Mouse (Mus musculus) liver, embryonic 14.5 days (tissue): ENCODE data around the gene Gm28051. TPM values are rescaled to one million over a fixed set of nuclear protein-coding genes. Genes with fewer than 3 reads are reported as not detected.

Experiments used
- ATAC-seq: fragments of 200-750 bp; cut with Nextera tagmentation; 2 replicates; pipeline ENCODE4 v1.8.0; 2017; ENCODE audit warnings: moderate number of reproducible peaks, mild to moderate bottlenecking, moderate library complexity; ENCODE audit not compliant: insufficient read depth
- DNase-seq, 3 experiments: peaks; one replicate each; pipeline ENCODE4 v3.0.0-alpha.2; 2012 to 2013; ENCODE audit warnings: low read depth in 3 of 3, low spot score in 3 of 3
- H3K27ac ChIP-seq: fragments of 300-500 bp; sonication (generic); 2 replicates; pipeline ENCODE4 v1.5.1; 2014; ENCODE audit warnings: moderate library complexity, mild to moderate bottlenecking, control low read depth, inconsistent platforms
- H3K27me3 ChIP-seq: fragments of 300-500 bp; sonication (generic); 2 replicates; pipeline ENCODE4 v1.6.1; 2014; ENCODE audit warnings: mild to moderate bottlenecking, low read length, moderate library complexity; ENCODE audit not compliant: control insufficient read depth, insufficient read depth
- H3K36me3 ChIP-seq: fragments of 300-500 bp; sonication (generic); replicated peaks from 2 replicates; pipeline ENCODE4 v1.6.1; 2014; ENCODE audit warnings: low read depth; ENCODE audit not compliant: control insufficient read depth, insufficient read depth
- H3K4me1 ChIP-seq, 2 experiments: fragments of 200-500 bp in 1 of 2; fragments of 300-500 bp in 1 of 2; sonication (generic) in 1 of 2; replicated peaks; 2 replicates each; pipeline ENCODE4 v1.6.1; 2012 to 2014; ENCODE audit warnings: antibody characterized with exemption in 1 of 2, inconsistent platforms in 1 of 2, low read length in 1 of 2; ENCODE audit not compliant: control insufficient read depth in 2 of 2, insufficient read depth in 2 of 2
- H3K4me2 ChIP-seq: fragments of 300-500 bp; sonication (generic); 2 replicates; pipeline ENCODE4 v1.6.1; 2014; ENCODE audit warnings: low read depth, mild to moderate bottlenecking, control low read depth, moderate library complexity
- H3K4me3 ChIP-seq, 2 experiments: fragments of 200-500 bp in 1 of 2; fragments of 300-500 bp in 1 of 2; sonication (generic) in 1 of 2; 2 replicates each; pipeline ENCODE4 v1.5.1; 2012 to 2014; ENCODE audit warnings: low read depth in 2 of 2, low read length in 2 of 2, mild to moderate bottlenecking in 2 of 2, control low read depth in 1 of 2, inconsistent platforms in 1 of 2, moderate library complexity in 1 of 2; ENCODE audit not compliant: insufficient read depth in 1 of 2
- H3K9ac ChIP-seq: fragments of 300-500 bp; sonication (generic); replicated peaks from 2 replicates; pipeline ENCODE4 v1.6.1; 2014; ENCODE audit warnings: mild to moderate bottlenecking, control low read depth, moderate library complexity
- H3K9me3 ChIP-seq: fragments of 300-500 bp; sonication (generic); 2 replicates; pipeline ENCODE4 v1.6.1; 2016; ENCODE audit warnings: low read length, mixed read lengths; ENCODE audit not compliant: control insufficient read depth
- CTCF ChIP-seq: IDR thresholded peaks from 2 replicates; pipeline ENCODE4 v1.5.1; 2016; ENCODE audit warnings: antibody characterized with exemption, low read depth, control low read depth
- EP300 ChIP-seq: IDR thresholded peaks from 2 replicates; pipeline ENCODE4 v1.6.1; 2016; ENCODE audit warnings: antibody characterized with exemption, low read depth
- WGBS: fragments of 180-500 bp; shearing (Covaris S2); extraction: QIAGEN DNeasy Blood & Tissue Kit; methylation state at CpG from one replicate; pipeline ENCODE4 v1.1.7; 2014; ENCODE audit not compliant: insufficient replicate concordance; 5-methylcytosine and 5-hydroxymethylcytosine counted together
- polyA plus RNA-seq, 2 experiments: library from polyadenylated mRNA; depleted of rRNA in 1 of 2; stranded (reverse) in 1 of 2; unstranded in 1 of 2; fragments of >200 nt; fragmentation: Nextera tagmentation in 1 of 2; extraction: Ambion mirVana in 1 of 2; gene quantifications; 2 replicates each; pipeline versions ENCODE4 v1.2.1 to v1.2.3; 2012 to 2014

The Gm28051 gene
- polyA plus RNA-seq, 2 experiments = not detected

GRCm38 (mm10) chr12:102782841-102783240 is 25.3 kb upstream of the Gm28051 start:
- TF ChIP-seq CTCF = no peak
- no peak for TF ChIP-seq EP300
- WGBS = 81% methylated on average over 5 of the region's 5 CpGs
- Histone ChIP-seq H3K9ac (no peak overlapping the region), H3K27ac (no peak overlapping the region), H3K36me3 (peaks cover 15% of the 10 kb centered on the region), H3K27me3 (no peaks in the 10 kb centered on the region), H3K9me3 (no peaks in the 10 kb centered on the region), H3K4me2 (no peak overlapping the region), H3K4me3 (no peak overlapping the region), H3K4me1 (no peaks in the 10 kb centered on the region)
- ATAC-seq = no peak
- DNase-seq = no peak

- DNase-seq (no peak), ATAC-seq (0 out of 2 replicates have a peak, but pooled peaks have one; percentile 58)
- Histone ChIP-seq H3K27ac (no peak overlapping the region), H3K4me1 (no peaks in the 10 kb centered on the region), H3K9ac (no peak overlapping the region), H3K4me2 (no peak overlapping the region), H3K9me3 (no peaks in the 10 kb centered on the region), H3K36me3 (peaks cover 17% of the 10 kb centered on the region), H3K27me3 (no peaks in the 10 kb centered on the region), H3K4me3 (no peak overlapping the region)
- 44% methylated on average over 3 of the region's 3 CpGs for WGBS
- no peak for TF ChIP-seq EP300
- peak; percentile 29; the same call in 1 of the 2 replicates for TF ChIP-seq CTCF
Observed at GRCm38 (mm10) chr12:102779452-102779851, 21.9 kb upstream of the Gm28051 start.

- Histone ChIP-seq H3K27me3 (no peaks in the 10 kb centered on the region), H3K4me2 (no peak overlapping the region), H3K36me3 (peaks cover 27% of the 10 kb centered on the region), H3K4me3 (no peak overlapping the region), H3K9me3 (no peaks in the 10 kb centered on the region), H3K9ac (no peak overlapping the region), H3K27ac (no peak overlapping the region), H3K4me1 (no peaks in the 10 kb centered on the region)
- ATAC-seq = no peak
- DNase-seq = no peak
- 80% methylated on average over 5 of the region's 5 CpGs for WGBS
- TF ChIP-seq EP300 = no peak
Observed at GRCm38 (mm10) chr12:102778151-102778550, 20.6 kb upstream of the Gm28051 start.

GRCm38 (mm10) chr12:102776035-102776434 is 18.5 kb upstream of the Gm28051 start:
- Histone ChIP-seq H3K4me3 (no peak overlapping the region), H3K27ac (no peak overlapping the region), H3K9ac (no peak overlapping the region), H3K27me3 (no peaks in the 10 kb centered on the region), H3K36me3 (peaks cover 42% of the 10 kb centered on the region), H3K4me1 (no peaks in the 10 kb centered on the region), H3K9me3 (no peaks in the 10 kb centered on the region), H3K4me2 (no peak overlapping the region)
- no peak for ATAC-seq
- WGBS = 87% methylated on average over 14 of the region's 14 CpGs
- TF ChIP-seq CTCF (no peak), EP300 (no peak)
- DNase-seq = no peak

- no peak for DNase-seq
- TF ChIP-seq EP300 = no peak
- no peak for TF ChIP-seq CTCF
- Histone ChIP-seq H3K27ac (no peak overlapping the region), H3K36me3 (peaks cover 73% of the 10 kb centered on the region), H3K4me2 (no peak overlapping the region), H3K4me3 (no peak overlapping the region), H3K4me1 (no peaks in the 10 kb centered on the region), H3K27me3 (no peaks in the 10 kb centered on the region), H3K9me3 (no peaks in the 10 kb centered on the region), H3K9ac (no peak overlapping the region)
- WGBS = 86% methylated on average over 5 of the region's 5 CpGs
- ATAC-seq = no peak
Observed at GRCm38 (mm10) chr12:102772676-102773075, 15.1 kb upstream of the Gm28051 start.
